Mouse (Mus musculus): ENCODE measurements around the gene Il11ra1. TPM values are rescaled to one million over a fixed set of nuclear protein-coding genes. Genes with fewer than 3 reads are reported as not detected.
"Not testable (repeated sequence)": the region's sequence is repeated elsewhere in the genome, so short reads cannot be mapped to it uniquely, and the experiment has no call there.

The Il11ra1 gene
- 10 to 100 TPM; 23.2 to 24.5 TPM for total RNA-seq (2021)
- long read RNA-seq, transcript Il11ra1-201 (13 exons, 2,009 nt): major isoform, 18 of 26 reads
- long read RNA-seq, partial matches to known transcripts: 1 of 26 reads
- long read RNA-seq, other reads (novel, unspliced or antisense): 5 of 26 reads

GRCm38 (mm10) chr4:41699783-41700182 is at the start of gene Il11ra1:
Gene Il11ra1, plus strand, starts transcription at chr4:41699989.
- DNase-seq (ENCODE audit: low spot score in 2 of 2): not testable (repeated sequence)

- DNase-seq (ENCODE audit: low spot score in 2 of 2): peak; percentile 80 to 85
Measured at GRCm38 (mm10) chr4:41653296-41653695, 46.5 kb upstream of the Il11ra1 start.

- no peak for DNase-seq (ENCODE audit: low spot score in 2 of 2)
Measured at GRCm38 (mm10) chr4:41653730-41654129, 46.1 kb upstream of the Il11ra1 start.

DNA sequence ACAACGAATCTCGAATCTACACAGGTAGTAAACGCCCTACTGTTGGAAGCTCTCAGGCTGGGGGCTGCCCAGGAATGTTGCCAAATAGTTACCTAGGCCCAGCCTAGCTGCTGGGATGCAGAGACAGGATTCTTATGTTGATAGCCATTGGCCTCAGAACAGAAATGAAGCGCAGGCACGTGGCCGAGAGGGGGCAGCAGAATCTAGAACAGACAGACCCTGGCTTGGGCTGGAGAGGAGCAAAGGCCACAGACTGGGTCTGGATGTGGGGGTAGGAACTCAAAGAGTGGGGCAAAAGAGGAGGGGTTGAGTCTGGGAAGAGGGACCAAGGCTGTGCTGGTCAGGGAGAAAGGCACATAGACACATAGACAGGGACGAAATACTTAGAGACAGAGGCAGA is 45.6 kb upstream of the Il11ra1 start:
- DNase-seq (ENCODE audit: low spot score in 2 of 2): peak; percentile 62 to 77

DNA sequence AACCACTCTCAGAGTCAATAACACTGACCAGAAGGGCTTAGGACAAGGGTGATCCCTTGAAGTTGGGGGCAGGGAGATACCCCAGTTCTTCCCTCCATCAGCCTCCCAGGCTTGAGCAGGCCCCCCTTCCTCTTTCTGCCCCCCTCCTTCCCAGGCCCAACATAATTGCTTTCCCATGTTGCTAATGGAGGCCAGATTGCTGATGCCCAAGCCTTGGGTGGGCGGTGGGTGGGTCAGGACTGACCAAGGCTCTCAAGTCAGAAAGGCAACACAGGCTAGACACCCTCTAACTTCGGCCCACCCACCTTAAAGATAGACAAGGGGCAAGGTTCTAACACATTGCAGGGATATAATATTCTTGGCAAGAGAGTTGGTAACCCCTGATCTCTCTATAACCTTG is 44.3 kb upstream of the Il11ra1 start:
- DNase-seq (ENCODE audit: low spot score in 2 of 2): no peak

DNA sequence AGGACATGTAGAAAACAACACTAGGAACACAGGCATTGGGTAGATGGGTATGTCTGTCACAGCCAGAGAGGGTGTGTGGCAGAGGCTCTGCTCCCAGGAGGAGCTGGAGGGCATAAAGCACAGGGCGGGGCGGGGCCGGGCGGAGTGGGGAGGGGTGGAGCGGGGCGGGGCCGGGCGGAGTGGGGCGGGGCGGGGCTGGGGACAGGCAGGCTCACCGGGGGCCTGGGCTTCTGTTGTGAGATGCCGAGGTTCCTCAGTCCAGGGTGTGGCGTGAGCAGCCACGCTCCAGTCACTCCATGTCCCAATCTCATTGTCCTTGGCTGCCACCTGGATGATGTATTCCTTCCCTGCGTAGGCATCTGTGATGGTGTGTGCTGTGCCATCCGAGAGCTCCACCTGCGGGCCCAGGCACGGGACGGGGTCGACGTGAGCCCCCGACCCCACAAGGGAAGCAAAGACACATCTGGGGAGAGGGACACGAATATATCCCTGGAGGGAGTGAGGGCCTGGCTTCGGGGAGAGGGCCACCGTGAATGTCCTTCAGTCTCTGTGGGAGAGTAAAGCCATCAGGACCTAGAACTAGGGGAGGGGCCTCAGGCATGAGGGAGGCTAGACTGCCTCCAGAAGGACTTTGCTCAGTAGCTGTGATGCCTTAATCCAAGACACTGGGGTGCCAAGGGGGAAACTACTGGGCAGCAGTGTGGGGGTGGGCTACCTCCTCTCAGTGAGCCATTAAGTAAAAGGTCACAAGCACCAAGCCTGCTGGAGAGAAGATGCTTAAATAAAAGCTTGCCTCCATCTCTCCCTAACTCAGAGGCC is 41.0 kb upstream of the Il11ra1 start:
- no peak for DNase-seq (ENCODE audit: low spot score in 2 of 2)

DNA sequence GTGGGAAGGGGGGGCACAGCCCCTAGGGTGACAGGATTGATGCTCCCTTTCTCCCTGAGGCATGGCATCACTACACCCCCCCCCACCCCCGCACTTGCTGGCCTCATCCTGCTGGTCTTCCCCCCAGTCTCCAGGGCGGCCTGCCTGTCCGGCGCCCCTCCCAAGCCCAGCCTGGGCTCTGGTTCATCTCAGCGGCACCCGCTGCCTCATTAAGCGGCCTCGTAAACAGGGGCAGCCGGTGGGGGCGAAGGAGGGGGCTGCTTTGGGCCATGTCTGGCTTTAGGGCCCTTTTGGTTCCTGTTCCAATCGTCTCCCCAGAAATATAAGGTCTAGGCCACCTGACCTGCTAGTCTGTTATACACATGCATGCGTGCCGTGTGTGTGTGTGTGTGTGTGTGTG is 40.2 kb upstream of the Il11ra1 start:
- DNase-seq (ENCODE audit: low spot score in 2 of 2): no peak

GRCm38 (mm10) chr4:41660851-41661430 is 38.8 kb upstream of the Il11ra1 start:
- no peak for DNase-seq (ENCODE audit: low spot score in 2 of 2)

DNA sequence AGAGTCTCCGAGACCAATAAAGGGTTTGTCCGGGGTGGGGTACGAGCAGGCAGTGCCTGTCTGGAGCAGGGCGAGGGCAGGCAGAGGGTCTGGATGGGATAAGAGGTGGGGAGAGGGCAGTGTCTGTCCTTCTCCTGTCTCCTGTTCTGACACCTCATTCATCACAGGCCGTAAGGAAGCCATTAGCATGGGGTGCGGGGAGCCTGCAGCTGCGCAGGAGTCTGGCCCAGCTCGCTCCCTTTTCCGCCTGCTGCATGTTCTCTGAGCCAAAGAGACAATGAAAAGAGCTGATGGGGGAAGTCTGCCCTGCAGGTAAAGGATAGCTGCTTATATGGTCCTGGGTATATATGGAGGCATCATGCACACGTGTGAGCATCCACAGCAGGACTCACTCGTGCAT is 37.1 kb upstream of the Il11ra1 start:
- no peak for DNase-seq (ENCODE audit: low spot score in 2 of 2)

- no peak for DNase-seq (ENCODE audit: low spot score in 2 of 2)
Measured at GRCm38 (mm10) chr4:41663614-41664013, 36.2 kb upstream of the Il11ra1 start.

GRCm38 (mm10) chr4:41664533-41664932 is 35.3 kb upstream of the Il11ra1 start:
- DNase-seq (ENCODE audit: low spot score in 2 of 2): no peak

GRCm38 (mm10) chr4:41665009-41665675 is 34.6 kb upstream of the Il11ra1 start:
- no peak for DNase-seq (ENCODE audit: low spot score in 2 of 2)

DNA sequence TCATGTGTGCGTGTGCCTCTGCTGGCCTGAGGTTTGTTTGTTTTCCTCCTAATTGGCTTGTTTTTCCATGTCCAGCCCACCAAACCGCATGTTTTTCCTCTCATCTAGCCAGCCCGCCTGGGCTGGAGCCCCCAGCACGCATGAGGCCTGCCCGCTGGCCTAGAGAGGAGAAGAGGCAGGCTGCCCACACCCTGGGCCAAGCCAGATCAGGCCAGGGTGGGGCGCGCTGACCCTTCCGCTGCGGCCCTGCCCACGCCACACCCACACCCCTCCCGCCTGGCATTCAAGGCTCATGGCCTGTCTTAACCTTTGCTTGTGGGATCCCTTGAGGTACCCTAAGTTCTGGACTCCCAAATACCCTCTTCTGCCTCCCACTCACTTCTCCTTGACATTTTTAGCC is 33.1 kb upstream of the Il11ra1 start:
- DNase-seq (ENCODE audit: low spot score in 2 of 2): no peak

GRCm38 (mm10) chr4:41670836-41671235 is 29.0 kb upstream of the Il11ra1 start:
- no peak for DNase-seq (ENCODE audit: low spot score in 2 of 2)

DNA sequence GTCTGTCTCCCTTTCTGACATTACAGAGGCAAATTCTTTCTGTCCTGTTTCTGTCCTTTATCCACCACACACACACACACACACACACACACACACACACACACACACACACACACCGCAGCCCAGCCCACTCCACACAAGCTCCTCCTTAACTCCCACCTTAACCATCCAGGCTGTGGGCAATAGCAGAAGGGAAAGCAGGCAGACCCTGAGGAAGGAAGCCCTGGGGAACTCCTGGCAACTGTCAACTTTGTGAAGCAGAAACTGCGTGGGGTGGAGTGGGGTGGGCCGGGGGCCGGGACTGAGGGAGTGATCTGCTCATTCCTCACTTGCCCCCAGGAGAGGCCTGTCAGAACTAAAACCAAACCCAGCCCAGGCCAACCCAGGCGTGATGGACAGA is 28.3 kb upstream of the Il11ra1 start:
- no peak for DNase-seq (ENCODE audit: low spot score in 2 of 2)

DNA sequence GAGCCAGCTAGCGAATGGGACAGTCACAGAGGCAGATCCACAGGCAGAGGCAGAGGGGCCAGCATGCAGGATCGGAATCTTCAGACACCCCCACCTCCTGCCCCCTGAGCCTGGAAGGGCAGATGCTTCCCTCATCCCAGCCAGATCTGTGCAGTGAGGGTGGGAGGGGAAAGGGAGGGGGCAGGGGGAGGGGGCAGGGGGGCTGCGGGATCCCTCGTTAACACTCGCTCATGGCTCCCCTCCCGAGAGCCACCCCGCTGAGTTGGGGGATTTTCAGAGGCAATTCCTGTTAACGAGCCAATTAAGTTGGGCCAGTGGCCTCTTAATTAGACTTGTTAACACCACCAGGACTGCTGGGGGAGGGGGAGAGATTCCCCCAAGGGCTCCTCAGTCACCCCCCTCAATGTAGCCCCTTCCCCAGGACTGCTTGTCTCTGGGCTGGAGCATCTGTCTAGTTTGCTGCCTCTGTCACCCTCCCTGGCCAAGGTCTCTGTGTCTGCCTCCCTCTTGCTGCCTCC is 27.8 kb upstream of the Il11ra1 start:
- DNase-seq (ENCODE audit: low spot score in 2 of 2): no peak

GRCm38 (mm10) chr4:41672522-41672963 is 27.2 kb upstream of the Il11ra1 start:
- DNase-seq (ENCODE audit: low spot score in 2 of 2): no peak

DNA sequence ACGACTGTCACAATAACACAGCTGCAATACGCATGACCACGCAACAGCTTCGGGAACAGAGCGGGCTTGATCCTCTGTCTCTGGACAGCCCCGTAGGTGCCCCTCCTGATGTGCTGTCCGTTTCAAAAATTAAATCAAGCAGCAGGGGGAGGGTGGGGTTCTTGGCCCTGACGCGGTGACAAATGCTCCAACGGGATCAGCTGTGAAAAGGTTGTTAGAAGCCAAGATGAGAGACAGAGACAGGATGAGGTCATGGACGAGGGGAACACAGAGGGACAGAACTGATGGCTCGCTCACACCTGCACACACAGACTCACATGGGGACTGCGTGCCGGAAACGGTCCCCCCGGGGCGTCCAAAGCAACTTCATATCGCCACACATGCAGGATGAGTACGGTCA is 26.6 kb upstream of the Il11ra1 start:
- DNase-seq (ENCODE audit: low spot score in 2 of 2): no peak

- DNase-seq (ENCODE audit: low spot score in 2 of 2): peak; percentile 22 to 43
Measured at GRCm38 (mm10) chr4:41676248-41677005, 23.4 kb upstream of the Il11ra1 start.

GRCm38 (mm10) chr4:41677006-41677629 is 22.7 kb upstream of the Il11ra1 start:
- peak; percentile 33 to 49 for DNase-seq (ENCODE audit: low spot score in 2 of 2)

Data from layer of hippocampus, postnatal 10 days (tissue).